Mouse (Mus musculus): ENCODE measurements around the gene C9orf72. TPM values are rescaled to one million over a fixed set of nuclear protein-coding genes. Genes with fewer than 3 reads are reported as not detected.

The C9orf72 gene
- polyA plus RNA-seq, 1 experiment from 2014 or later, result 53.3 TPM

GRCm38 (mm10) chr4:35192725-35193124 lies 33.2 kb downstream of the C9orf72 start:
- Histone ChIP-seq H3K4me3 (ENCODE audit: low read depth, low read length) (no peak overlapping the region), H3K27ac (ENCODE audit: low read depth, low read length) (no peak overlapping the region), H3K36me3 (ENCODE audit: control insufficient read depth, insufficient read depth, low read length) (0 out of 2 replicates have a peak, but pooled peaks cover 13% of the 10 kb centered on the region), H3K9me3 (ENCODE audit: control insufficient read depth, low read length) (no peaks in the 10 kb centered on the region), H3K27me3 (ENCODE audit: control insufficient read depth, insufficient read depth, low read length) (no peaks in the 10 kb centered on the region), H3K4me1 (ENCODE audit: control insufficient read depth, insufficient read depth, low read length) (no peaks in the 10 kb centered on the region), H3K9ac (replicated peaks; ENCODE audit: low read depth, low read length) (no peak overlapping the region), H3K4me2 (ENCODE audit: low read depth, low read length) (no peak overlapping the region)
- 32% methylated on average over 7 of the region's 7 CpGs for WGBS
- ATAC-seq (ENCODE audit: low read depth), result no peak

GRCm38 (mm10) chr4:35189794-35190193 lies 36.2 kb downstream of the C9orf72 start:
- no peak overlapping the region for H3K4me3 ChIP-seq (ENCODE audit: low read depth, low read length)
- no peak overlapping the region for H3K27ac ChIP-seq (ENCODE audit: low read depth, low read length)
- H3K4me1 ChIP-seq (ENCODE audit: control insufficient read depth, insufficient read depth, low read length), result no peaks in the 10 kb centered on the region
- H3K4me2 ChIP-seq (ENCODE audit: low read depth, low read length), result no peak overlapping the region
- WGBS, result 64% methylated on average over 5 of the region's 5 CpGs
- H3K36me3 ChIP-seq (ENCODE audit: control insufficient read depth, insufficient read depth, low read length), result 0 out of 2 replicates have a peak, but pooled peaks cover 4% of the 10 kb centered on the region
- H3K9ac ChIP-seq (replicated peaks; ENCODE audit: low read depth, low read length), result no peak overlapping the region
- no peaks in the 10 kb centered on the region; the same call in 1 of the 2 replicates for H3K9me3 ChIP-seq (ENCODE audit: control insufficient read depth, low read length)
- ATAC-seq (ENCODE audit: low read depth), result no peak
- no peaks in the 10 kb centered on the region for H3K27me3 ChIP-seq (ENCODE audit: control insufficient read depth, insufficient read depth, low read length)

- Histone ChIP-seq H3K9ac (replicated peaks; ENCODE audit: low read depth, low read length) (no peak overlapping the region), H3K27ac (ENCODE audit: low read depth, low read length) (no peak overlapping the region), H3K4me1 (ENCODE audit: control insufficient read depth, insufficient read depth, low read length) (no peaks in the 10 kb centered on the region), H3K4me2 (ENCODE audit: low read depth, low read length) (no peak overlapping the region), H3K36me3 (ENCODE audit: control insufficient read depth, insufficient read depth, low read length) (0 out of 2 replicates have a peak, but pooled peaks cover 4% of the 10 kb centered on the region), H3K27me3 (ENCODE audit: control insufficient read depth, insufficient read depth, low read length) (no peaks in the 10 kb centered on the region), H3K9me3 (ENCODE audit: control insufficient read depth, low read length) (no peaks in the 10 kb centered on the region; the same call in 1 of the 2 replicates), H3K4me3 (ENCODE audit: low read depth, low read length) (no peak overlapping the region)
- 96% methylated on average over 8 of the region's 8 CpGs for WGBS
- no peak for ATAC-seq (ENCODE audit: low read depth)
These were observed 38.2 kb downstream of the C9orf72 start for GRCm38 (mm10) chr4:35187617-35188326.

GRCm38 (mm10) chr4:35177926-35178645 lies 47.9 kb downstream of the C9orf72 start:
- Histone ChIP-seq H3K4me3 (ENCODE audit: low read depth, low read length) (no peak overlapping the region), H3K4me2 (ENCODE audit: low read depth, low read length) (no peak overlapping the region), H3K36me3 (ENCODE audit: control insufficient read depth, insufficient read depth, low read length) (no peaks in the 10 kb centered on the region), H3K9me3 (ENCODE audit: control insufficient read depth, low read length) (no peaks in the 10 kb centered on the region), H3K27ac (ENCODE audit: low read depth, low read length) (no peak overlapping the region), H3K4me1 (ENCODE audit: control insufficient read depth, insufficient read depth, low read length) (no peaks in the 10 kb centered on the region), H3K27me3 (ENCODE audit: control insufficient read depth, insufficient read depth, low read length) (no peaks in the 10 kb centered on the region), H3K9ac (replicated peaks; ENCODE audit: low read depth, low read length) (no peak overlapping the region)
- 79% methylated on average over 12 of the region's 12 CpGs for WGBS
- no peak for ATAC-seq (ENCODE audit: low read depth)

- no peak overlapping the region for H3K9ac ChIP-seq (replicated peaks; ENCODE audit: low read depth, low read length)
- H3K27me3 ChIP-seq (ENCODE audit: control insufficient read depth, insufficient read depth, low read length), result no peaks in the 10 kb centered on the region
- 93% methylated on average over 2 of the region's 2 CpGs for WGBS
- H3K4me3 ChIP-seq (ENCODE audit: low read depth, low read length), result no peak overlapping the region
- ATAC-seq (ENCODE audit: low read depth), result no peak
- no peaks in the 10 kb centered on the region for H3K9me3 ChIP-seq (ENCODE audit: control insufficient read depth, low read length)
- H3K27ac ChIP-seq (ENCODE audit: low read depth, low read length), result no peak overlapping the region
- H3K4me1 ChIP-seq (ENCODE audit: control insufficient read depth, insufficient read depth, low read length), result no peaks in the 10 kb centered on the region
- no peaks in the 10 kb centered on the region for H3K36me3 ChIP-seq (ENCODE audit: control insufficient read depth, insufficient read depth, low read length)
- no peak overlapping the region for H3K4me2 ChIP-seq (ENCODE audit: low read depth, low read length)
These were observed 50.4 kb downstream of the C9orf72 start for GRCm38 (mm10) chr4:35175566-35175965.

- Histone ChIP-seq H3K4me1 (ENCODE audit: control insufficient read depth, insufficient read depth, low read length) (no peaks in the 10 kb centered on the region), H3K36me3 (ENCODE audit: control insufficient read depth, insufficient read depth, low read length) (no peaks in the 10 kb centered on the region), H3K4me3 (ENCODE audit: low read depth, low read length) (no peak overlapping the region), H3K9me3 (ENCODE audit: control insufficient read depth, low read length) (no peaks in the 10 kb centered on the region), H3K4me2 (ENCODE audit: low read depth, low read length) (no peak overlapping the region), H3K27ac (ENCODE audit: low read depth, low read length) (no peak overlapping the region), H3K27me3 (ENCODE audit: control insufficient read depth, insufficient read depth, low read length) (no peaks in the 10 kb centered on the region), H3K9ac (replicated peaks; ENCODE audit: low read depth, low read length) (no peak overlapping the region)
- ATAC-seq (ENCODE audit: low read depth), result no peak
- 64% methylated on average over 1 of the region's 1 CpGs for WGBS
These were observed 52.4 kb downstream of the C9orf72 start for GRCm38 (mm10) chr4:35173551-35173950.

- Histone ChIP-seq H3K4me2 (ENCODE audit: low read depth, low read length) (no peak overlapping the region), H3K4me1 (ENCODE audit: control insufficient read depth, insufficient read depth, low read length) (no peaks in the 10 kb centered on the region), H3K4me3 (ENCODE audit: low read depth, low read length) (no peak overlapping the region), H3K36me3 (ENCODE audit: control insufficient read depth, insufficient read depth, low read length) (no peaks in the 10 kb centered on the region), H3K27ac (ENCODE audit: low read depth, low read length) (no peak overlapping the region), H3K9ac (replicated peaks; ENCODE audit: low read depth, low read length) (no peak overlapping the region), H3K9me3 (ENCODE audit: control insufficient read depth, low read length) (no peaks in the 10 kb centered on the region), H3K27me3 (ENCODE audit: control insufficient read depth, insufficient read depth, low read length) (no peaks in the 10 kb centered on the region)
- ATAC-seq (ENCODE audit: low read depth), result no peak
- 98% methylated on average over 2 of the region's 2 CpGs for WGBS
These were observed 53.5 kb downstream of the C9orf72 start for GRCm38 (mm10) chr4:35172471-35172870.

- 70% methylated on average over 13 of the region's 13 CpGs for WGBS
- no peaks in the 10 kb centered on the region for H3K27me3 ChIP-seq (ENCODE audit: control insufficient read depth, insufficient read depth, low read length)
- H3K9me3 ChIP-seq (ENCODE audit: control insufficient read depth, low read length), result no peaks in the 10 kb centered on the region
- no peak overlapping the region for H3K4me2 ChIP-seq (ENCODE audit: low read depth, low read length)
- no peak overlapping the region for H3K4me3 ChIP-seq (ENCODE audit: low read depth, low read length)
- no peaks in the 10 kb centered on the region for H3K36me3 ChIP-seq (ENCODE audit: control insufficient read depth, insufficient read depth, low read length)
- H3K9ac ChIP-seq (replicated peaks; ENCODE audit: low read depth, low read length), result no peak overlapping the region
- no peak for ATAC-seq (ENCODE audit: low read depth)
- no peaks in the 10 kb centered on the region for H3K4me1 ChIP-seq (ENCODE audit: control insufficient read depth, insufficient read depth, low read length)
- no peak overlapping the region for H3K27ac ChIP-seq (ENCODE audit: low read depth, low read length)
These were observed 56.3 kb downstream of the C9orf72 start for GRCm38 (mm10) chr4:35169571-35170125.

- no peak for ATAC-seq (ENCODE audit: low read depth)
- H3K4me3 ChIP-seq (ENCODE audit: low read depth, low read length), result no peak overlapping the region
- H3K9ac ChIP-seq (replicated peaks; ENCODE audit: low read depth, low read length), result no peak overlapping the region
- H3K4me1 ChIP-seq (ENCODE audit: control insufficient read depth, insufficient read depth, low read length), result no peaks in the 10 kb centered on the region
- no peaks in the 10 kb centered on the region for H3K36me3 ChIP-seq (ENCODE audit: control insufficient read depth, insufficient read depth, low read length)
- WGBS, result 79% methylated on average over 5 of the region's 5 CpGs
- H3K27me3 ChIP-seq (ENCODE audit: control insufficient read depth, insufficient read depth, low read length), result no peaks in the 10 kb centered on the region
- no peak overlapping the region for H3K27ac ChIP-seq (ENCODE audit: low read depth, low read length)
- no peak overlapping the region for H3K4me2 ChIP-seq (ENCODE audit: low read depth, low read length)
- no peaks in the 10 kb centered on the region for H3K9me3 ChIP-seq (ENCODE audit: control insufficient read depth, low read length)
These were observed 58.1 kb downstream of the C9orf72 start for GRCm38 (mm10) chr4:35167855-35168254.

Data from neural tube, embryonic 14.5 days (tissue).